ENCODE assay signal across 14 mouse cellular contexts in the genomic region with DNA sequence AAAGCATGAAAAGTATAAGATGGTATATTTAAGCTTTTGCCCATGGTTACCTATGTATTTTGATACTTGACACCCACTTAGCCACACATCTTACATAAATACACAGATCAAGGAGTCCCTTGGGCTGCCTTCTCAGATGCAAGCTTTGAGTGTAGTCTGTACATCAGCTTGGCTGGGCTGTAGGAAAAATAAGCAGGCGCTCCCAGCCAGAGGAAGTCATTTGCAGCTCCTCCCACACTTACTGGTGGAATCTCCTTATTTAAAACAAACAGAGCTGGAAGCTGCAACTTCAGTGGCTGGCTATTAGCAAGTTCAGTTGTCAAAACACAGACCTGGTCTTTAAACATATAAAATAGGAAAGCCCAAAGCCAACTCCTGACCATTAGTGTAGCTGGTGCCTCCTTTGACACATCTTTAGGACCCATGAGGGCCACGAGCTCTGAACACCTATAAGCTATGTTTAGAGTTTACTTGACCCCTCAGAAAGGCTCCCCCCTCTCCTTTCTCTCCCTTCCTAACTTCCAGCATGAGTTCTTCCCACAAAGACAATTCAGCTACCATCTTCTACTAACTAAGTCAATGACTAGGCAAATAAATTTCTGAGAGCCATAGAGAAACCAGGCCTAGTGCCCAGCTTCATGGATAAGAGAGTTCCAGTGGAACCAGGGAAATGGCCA.
DNase-seq lines count a peak whose midpoint lies in the region; ATAC-seq and TF ChIP-seq lines count a peak whose summit lies in the region.
"Had no signal": no experiment of that assay in that cellular context is flagged by ENCODE, and none has a peak within 500 bp of the region (broad histone marks: within the 10 kb centered on the region; RNA-seq: fewer than 3 reads in every experiment).

No protein-coding gene starts in this region.

- H3K4me3 ChIP-seq in heart, embryonic 12.5 days: no peak overlapping the region
- H3K4me3 ChIP-seq in brown adipose tissue, adult 24 weeks (ENCODE audit: insufficient read depth, low read depth, low read length): no peak overlapping the region
- H3K4me3 ChIP-seq in embryonic facial prominence, embryonic 15.5 days (replicated peaks): no peak overlapping the region
- H3K4me3 ChIP-seq in layer of hippocampus, adult 2 months: no peak overlapping the region
- H3K4me3 ChIP-seq: myocyte had no signal

- no peak for DNase-seq in heart, adult 9 months (ENCODE audit: low spot score in 2 of 2)
- peak; percentile 32 to 40 for DNase-seq in kidney, postnatal 4 days
- no peak for DNase-seq in layer of hippocampus, adult 2 months (ENCODE audit: low spot score in 2 of 2)
- DNase-seq in T-cell, adult 2 months (ENCODE audit: low spot score): no peak
- DNase-seq in adrenal gland, postnatal 14 days: no peak
- DNase-seq: adrenal gland, adult 8-10 months; forebrain, postnatal 0 days; gastrocnemius, postnatal 36 days; left cerebral cortex, postnatal 4 days had no signal

- peak; percentile 74; the same call in 1 of the 2 replicates for ATAC-seq in heart, embryonic 12.5 days (ENCODE audit: insufficient number of reproducible peaks, low FRiP score)
- peak; percentile 69; the same call in 1 of the 2 replicates for ATAC-seq in embryonic facial prominence, embryonic 15.5 days (ENCODE audit: insufficient number of reproducible peaks, low FRiP score, low TSS enrichment, low read depth)
- ATAC-seq: forebrain, postnatal 0 days; inflammation-experienced regulatory T-cells, adult 6 months had no signal

- H3K27ac ChIP-seq in heart, embryonic 12.5 days (ENCODE audit: poor library complexity, severe bottlenecking): peak overlapping the region; percentile 80; the same call in 1 of the 2 replicates
- 0 out of 2 replicates have a peak overlapping the region, but pooled peaks have one; percentile 31 for H3K27ac ChIP-seq in brown adipose tissue, adult 24 weeks (replicated peaks; ENCODE audit: low read depth, low read length)
- peak overlapping the region; percentile 49; the same call in 1 of the 2 replicates for H3K27ac ChIP-seq in embryonic facial prominence, embryonic 15.5 days (replicated peaks)
- H3K27ac ChIP-seq in layer of hippocampus, adult 2 months: no peak overlapping the region

- no peak overlapping the region for H3K9ac ChIP-seq in heart, embryonic 12.5 days
- H3K9ac ChIP-seq in embryonic facial prominence, embryonic 15.5 days: no peak overlapping the region
- H3K9ac ChIP-seq: forebrain, postnatal 0 days had no signal

- H3K4me1 ChIP-seq in heart, embryonic 12.5 days (replicated peaks): no peaks in the 10 kb centered on the region; the same call in 1 of the 2 replicates
- no peaks in the 10 kb centered on the region for H3K4me1 ChIP-seq in brown adipose tissue, adult 24 weeks (ENCODE audit: control insufficient read depth, insufficient read depth, insufficient read length, low read length)
- H3K4me1 ChIP-seq in embryonic facial prominence, embryonic 15.5 days: peaks cover 13% of the 10 kb centered on the region

- 19% methylated on average over 2 of the region's 2 CpGs for WGBS in heart, embryonic 12.5 days
- WGBS in embryonic facial prominence, embryonic 15.5 days: 54% methylated on average over 2 of the region's 2 CpGs

- no peaks in the 10 kb centered on the region for H3K9me3 ChIP-seq in heart, embryonic 12.5 days (replicated peaks)
- H3K9me3 ChIP-seq in embryonic facial prominence, embryonic 15.5 days (replicated peaks): no peaks in the 10 kb centered on the region

- no peak overlapping the region for H3K4me2 ChIP-seq in heart, embryonic 12.5 days
- H3K4me2 ChIP-seq in embryonic facial prominence, embryonic 15.5 days (replicated peaks): no peak overlapping the region

- H3K36me3 ChIP-seq in heart, embryonic 12.5 days: no peaks in the 10 kb centered on the region
- H3K36me3 ChIP-seq in embryonic facial prominence, embryonic 15.5 days: no peaks in the 10 kb centered on the region

- H3K27me3 ChIP-seq in heart, embryonic 12.5 days (replicated peaks): no peaks in the 10 kb centered on the region
- no peaks in the 10 kb centered on the region for H3K27me3 ChIP-seq in embryonic facial prominence, embryonic 15.5 days

- TF ChIP-seq CTCF in layer of hippocampus, adult 2 months (conservative IDR thresholded peaks at IDR 0.05): no peak

Comparison
In these comparisons a context has a peak if more than half of its experiments do, and no peak if none do; other contexts are left out.
1. DNase-seq: peak in kidney, postnatal 4 days (2 of 2); none in heart, adult 9 months (0 of 2), layer of hippocampus, adult 2 months (0 of 2), T-cell, adult 2 months (single experiment) and adrenal gland, postnatal 14 days (single experiment).